Mouse (Mus musculus) adrenal gland, postnatal 14 days (tissue): ENCODE measurements around the gene Fam78a. TPM values are rescaled to one million over a fixed set of nuclear protein-coding genes. Genes with fewer than 3 reads are reported as not detected.
A peak's percentile ranks its signal among the peaks of the same experiment; 100 is the strongest.

Experiments used
- DNase-seq: peaks from one replicate; pipeline ENCODE4 v3.0.0; 2021; ENCODE audit warnings: mixed read lengths
- total RNA-seq: library from RNA; stranded (reverse); gene quantifications from 2 replicates; pipeline ENCODE4 v1.2.3, GENCODE M21; 2021

Gene Fam78a
- total RNA-seq, 1 experiment from 2014 or later, result 3.0 TPM

DNA sequence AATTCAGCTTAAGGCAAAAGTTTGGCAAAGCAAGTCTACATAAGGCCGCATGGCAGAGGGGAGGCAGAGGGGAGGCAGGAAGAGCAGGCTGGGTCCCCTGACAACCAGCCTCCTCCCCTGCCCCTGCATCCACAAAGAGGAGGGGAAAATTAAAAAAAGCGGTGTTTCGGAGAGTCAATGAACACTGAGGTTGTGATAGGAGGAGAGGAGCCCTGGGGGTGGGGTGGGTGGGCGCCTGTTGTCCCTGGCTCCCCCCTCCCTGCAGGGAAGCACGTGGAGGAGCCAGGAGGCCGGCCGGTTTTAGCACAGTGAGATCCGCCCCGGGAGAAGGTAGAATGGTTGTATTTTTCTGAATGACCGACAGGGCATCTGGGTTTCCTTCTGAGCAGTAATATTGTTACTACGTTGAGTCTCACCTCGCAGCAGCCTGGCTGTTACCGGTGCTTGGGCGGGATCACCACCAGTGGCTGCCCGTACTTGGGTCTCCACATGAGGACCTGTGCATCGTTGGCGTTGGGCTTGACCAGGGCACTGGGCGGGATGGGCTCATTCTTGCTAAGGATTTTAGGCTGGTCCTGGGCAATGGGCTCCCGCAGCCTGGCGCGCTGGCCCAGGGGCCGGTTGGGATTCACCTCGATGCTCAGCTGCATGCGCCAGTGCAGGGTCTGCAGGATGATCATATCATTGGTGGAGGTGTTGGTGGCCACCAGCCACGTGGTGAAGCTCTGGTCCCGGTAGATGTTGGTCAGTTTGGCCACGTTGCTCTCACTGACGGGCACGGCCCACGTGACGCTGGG, 15.6 kb downstream of the Fam78a start:
- DNase-seq, result no peak

DNA sequence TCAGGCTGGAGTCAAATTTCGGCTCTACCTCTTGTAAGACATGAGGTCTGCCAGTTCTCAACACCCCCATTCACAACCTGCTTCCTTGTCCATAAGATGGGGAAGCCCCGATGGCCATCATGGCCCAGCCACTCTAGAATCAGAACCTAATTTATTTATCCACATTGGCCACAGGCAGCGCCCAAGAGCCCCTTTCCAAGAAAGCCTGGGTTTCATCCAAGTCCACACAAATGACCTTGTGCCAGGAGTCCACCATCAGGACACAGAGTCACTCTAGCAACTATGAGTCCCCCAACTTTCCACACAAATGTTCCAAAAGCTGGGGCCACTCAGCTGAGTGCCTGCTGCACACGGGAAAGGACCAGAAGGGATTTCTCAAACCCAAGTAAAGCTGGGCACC, 18.7 kb downstream of the Fam78a start:
- DNase-seq, result peak; percentile 51

DNA sequence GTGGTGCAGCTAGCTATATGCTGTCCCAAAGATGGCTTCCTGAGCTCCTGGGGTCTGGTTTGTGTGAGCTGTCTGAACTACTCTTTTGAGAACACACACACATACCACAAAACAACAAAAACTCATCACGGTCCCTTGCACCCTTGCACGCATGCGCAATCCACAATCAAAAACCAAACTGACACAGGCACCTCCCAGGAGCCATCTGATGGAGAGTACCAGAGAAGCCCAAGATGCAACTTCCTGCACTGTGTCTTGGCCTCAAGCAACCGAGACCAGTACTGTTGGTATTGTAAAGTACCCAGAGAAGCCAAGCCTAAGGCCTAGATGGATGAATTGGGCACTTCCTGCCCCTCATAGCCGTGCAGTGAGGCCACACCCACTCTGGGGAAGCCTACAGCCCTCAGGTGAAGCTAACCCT, 19.3 kb downstream of the Fam78a start:
- DNase-seq, result no peak

DNA sequence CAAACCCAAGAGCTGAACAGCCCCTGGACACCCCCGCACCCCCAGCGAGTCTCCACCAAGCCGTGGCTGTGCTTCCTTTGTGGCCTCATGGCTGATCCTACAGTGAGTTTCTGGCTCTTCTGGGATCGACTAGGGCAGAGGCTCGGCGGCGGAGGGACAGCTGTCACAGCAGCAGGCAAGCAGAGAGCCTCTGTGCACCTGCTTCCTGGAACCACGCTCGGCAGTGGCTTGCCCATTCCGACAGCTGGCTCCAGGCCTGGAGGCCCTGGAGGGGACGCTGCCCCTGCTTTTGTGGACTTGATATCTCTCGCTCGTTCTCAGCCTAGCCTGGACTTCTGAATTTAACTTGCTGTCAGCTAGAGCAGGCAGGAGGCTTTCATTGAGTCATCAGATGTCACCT, 19.7 kb downstream of the Fam78a start:
- no peak for DNase-seq

DNA sequence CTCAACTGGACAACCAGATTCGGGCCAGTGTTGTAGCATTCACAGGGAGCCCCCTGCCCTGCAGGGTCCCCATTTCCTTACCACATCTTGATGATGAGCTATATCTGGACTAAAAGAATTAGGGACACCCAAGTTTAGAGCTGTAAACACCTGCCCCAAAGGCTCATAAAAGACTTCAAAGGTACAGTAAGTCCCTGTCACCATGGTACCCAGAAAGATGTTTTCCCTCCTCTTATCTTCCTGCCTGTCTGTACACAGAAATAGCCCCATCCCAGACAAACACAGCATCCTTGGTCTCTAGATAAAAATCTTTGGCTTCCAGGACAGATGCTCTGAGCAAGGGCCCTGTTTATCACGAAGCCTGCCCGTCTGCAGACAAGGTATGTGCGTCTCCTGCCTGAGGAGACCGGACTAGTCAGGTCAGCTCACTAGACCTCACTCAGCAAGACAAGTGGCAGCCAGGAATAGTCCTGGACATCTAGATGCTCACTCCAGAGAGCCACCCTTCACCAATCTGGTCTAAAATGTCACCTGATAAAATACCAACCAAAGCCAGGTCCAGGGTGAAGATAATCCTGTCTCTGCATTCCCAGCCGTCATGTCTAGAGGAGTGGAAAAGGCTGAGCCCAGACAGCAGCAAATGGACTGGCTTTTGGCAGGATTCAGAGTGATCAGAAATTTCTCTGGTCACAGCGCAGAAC, 21.1 kb downstream of the Fam78a start:
- no peak for DNase-seq

DNA sequence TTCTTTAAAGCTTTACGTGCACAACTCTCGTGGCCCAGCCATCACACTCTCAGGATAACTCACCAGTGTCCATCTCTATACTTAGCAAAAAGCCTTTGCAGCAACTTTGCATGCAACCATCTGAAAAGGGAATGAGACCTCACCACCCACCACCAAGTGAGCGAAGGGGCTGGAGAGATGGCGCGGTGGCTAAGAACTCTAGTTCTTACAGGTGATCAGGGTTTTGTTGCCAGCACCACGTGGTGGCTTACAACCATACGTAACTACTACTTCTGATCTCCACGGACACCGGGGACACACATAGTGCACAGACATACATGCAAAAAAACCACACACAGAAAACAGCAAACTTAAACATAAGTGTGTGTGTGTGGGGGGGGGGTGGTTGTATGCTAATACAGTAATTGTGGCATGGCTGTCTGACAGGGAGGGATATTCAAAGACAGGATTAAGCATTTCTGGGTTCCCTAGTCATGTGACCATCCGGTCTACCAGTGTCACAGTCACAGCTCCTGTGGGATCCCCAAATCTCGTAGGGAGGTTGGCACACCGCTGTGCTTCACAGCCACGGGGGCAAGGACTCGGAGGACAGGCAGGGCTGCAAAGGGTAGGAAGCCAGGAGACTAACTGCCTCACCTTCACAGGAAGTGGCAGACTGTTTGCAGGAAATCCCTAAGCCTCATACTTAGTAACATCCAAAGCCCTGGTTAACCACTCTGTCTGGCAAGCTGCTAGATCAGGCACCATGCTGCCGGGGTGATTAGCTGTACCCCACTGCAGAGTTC, 21.8 kb downstream of the Fam78a start:
- DNase-seq, result no peak

DNA sequence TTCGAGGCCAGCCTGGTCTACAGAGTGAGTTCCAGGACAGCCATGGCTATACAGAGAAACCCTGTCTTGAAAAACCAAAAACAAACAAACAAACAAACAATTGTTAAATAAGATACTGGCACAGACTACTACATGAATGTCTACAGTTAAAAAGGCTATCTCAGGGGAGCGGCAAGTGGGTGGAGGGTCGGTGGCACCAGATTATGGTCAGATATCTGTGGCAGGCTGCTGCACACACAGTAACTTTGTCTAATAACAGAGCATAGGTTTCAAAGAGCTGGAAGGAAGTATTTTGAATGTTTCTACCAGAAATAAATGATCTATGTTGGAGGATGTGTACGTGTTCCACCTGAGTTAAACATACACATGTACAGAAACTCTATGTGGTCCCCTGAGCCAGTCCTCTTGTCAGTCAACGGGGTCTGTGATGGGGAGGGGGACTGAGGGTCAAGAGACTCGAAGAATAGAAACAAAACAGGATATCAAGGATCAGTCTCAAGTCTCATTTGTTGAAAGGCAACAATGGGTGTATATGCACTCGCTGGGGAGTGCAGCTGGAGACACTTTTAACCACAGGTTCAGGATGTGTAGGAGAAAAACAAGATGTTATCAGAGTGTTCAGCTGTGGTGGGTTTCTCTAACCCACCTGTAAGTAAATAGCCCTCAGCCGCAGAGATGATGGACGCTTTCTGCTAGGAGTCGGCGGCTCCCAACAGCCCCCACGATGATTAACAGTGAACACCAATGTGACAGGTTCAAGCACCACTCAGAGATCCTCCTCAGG, 22.7 kb downstream of the Fam78a start:
- DNase-seq, result no peak

DNA sequence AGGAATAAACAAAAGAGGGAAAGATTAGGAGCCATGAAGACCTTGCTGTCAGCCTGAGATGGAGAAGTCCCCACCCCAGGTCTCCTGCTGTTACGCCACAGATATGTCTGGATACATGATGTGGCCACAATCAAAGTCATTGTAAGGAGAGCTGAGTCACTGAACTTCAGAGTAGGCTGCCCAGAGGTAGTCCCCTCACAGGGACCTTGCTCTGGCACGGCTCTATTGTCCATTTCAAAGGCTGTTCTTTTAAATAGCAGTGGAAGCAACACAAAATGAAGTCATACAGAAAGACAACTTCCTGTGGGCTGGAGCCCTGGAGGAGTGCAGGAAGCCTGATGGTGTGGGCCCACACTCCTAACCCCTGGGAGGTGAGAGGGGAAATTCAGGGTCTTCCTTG, 23.5 kb downstream of the Fam78a start:
- DNase-seq, result no peak

DNA sequence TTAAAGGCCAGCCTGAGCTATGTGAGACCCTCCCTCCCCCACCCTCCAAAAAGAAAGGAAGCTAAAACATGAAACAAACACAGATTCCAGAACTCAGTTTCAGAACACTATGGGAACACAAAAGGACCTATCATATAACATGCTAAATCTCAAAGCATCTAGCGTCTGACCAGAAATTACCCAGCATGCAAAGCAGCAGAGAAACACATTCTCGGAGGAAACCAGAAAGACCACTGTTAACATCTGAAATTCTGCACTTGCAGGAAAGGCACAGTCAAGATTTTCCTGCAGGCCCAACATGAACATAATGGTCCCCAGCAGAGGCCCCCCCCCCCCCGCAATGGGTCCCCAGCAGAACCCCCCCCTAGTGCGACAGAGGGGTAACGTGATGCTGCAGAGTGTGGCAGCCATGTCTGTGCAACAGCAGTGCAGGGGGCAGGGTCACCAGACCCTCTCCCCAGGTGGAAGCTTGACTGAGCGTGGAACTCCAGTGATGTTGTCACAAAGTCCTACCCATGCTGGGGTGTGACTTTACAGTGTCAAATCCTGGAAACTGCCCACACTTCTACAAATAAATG, 24.3 kb downstream of the Fam78a start:
- DNase-seq, result no peak

DNA sequence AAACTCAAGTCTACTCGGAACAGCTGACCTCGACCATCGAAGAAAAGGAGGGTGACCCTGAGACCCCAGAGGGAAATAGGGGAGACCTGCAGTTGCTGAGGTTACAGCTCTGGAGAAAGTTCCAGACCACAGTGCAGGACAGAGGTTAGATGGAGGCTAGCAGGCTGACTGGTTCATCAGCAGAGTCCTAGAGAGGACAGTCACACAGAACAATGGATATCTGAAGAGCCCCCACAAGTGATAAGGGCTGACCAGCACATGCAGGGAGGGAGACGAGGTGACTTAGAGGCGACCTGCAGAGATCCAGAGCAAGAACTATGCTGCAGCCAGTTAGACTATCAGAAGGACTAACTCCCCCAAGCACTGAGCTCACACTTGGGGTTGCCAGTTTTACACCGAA, 25.0 kb downstream of the Fam78a start:
- no peak for DNase-seq

DNA sequence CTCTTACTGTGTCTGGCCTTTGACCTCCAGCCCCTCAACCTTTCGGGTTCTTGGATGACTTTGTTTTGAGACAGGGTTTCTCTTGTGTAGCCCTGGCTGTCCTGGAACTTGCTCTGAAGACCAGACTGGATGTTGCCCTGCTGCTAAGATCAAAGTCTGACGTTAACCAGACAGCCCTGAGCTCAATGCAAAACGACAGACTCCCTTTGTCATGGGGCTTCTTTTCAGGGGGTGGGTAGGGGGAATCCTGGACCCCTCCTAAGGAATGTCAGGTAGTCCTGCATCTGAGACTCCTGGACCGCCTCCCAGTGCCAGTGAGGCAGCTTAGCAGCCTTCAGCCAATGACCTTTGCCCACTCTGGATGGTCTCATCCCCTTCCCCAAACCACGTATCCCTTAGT, 25.9 kb downstream of the Fam78a start:
- no peak for DNase-seq

DNA sequence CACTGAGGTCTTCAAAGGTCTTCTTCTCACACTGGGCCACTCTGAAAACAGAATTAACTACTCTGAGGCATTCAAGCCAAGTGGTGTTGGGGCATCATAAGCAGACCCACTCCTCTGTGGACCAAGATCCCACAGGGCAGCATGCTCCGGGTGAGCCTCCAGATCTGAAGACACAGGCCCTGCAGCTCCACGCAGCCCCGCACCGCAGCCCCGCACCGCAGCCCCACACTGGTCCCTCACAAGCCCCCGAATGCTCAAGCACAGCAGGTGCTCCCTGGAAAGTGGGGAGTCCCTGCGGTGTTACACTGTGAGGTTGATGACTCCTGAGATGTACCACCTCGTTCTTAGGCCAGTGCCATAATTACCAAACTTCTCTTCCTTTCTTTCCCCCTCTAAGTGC, 26.4 kb downstream of the Fam78a start:
- DNase-seq, result no peak

DNA sequence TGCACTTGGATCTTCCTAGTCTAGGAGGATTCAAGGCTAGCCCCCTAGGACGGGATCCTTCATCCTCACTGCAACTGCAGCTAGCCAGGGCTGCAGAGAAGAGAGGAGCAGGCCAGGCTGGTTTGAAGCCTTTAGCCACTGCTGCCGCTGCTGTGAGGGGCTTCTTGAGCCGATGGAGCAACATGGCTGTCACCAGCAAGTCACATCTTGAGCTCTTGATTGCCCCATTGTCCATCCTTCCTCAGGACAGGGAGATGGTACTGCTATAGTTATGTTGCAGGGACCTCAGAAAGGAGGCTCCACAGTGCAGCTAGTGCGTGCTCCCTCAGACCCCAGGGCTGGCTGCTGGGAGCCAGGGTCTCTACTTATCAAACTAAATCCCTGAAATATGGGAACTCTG, 26.9 kb downstream of the Fam78a start:
- DNase-seq, result no peak

DNA sequence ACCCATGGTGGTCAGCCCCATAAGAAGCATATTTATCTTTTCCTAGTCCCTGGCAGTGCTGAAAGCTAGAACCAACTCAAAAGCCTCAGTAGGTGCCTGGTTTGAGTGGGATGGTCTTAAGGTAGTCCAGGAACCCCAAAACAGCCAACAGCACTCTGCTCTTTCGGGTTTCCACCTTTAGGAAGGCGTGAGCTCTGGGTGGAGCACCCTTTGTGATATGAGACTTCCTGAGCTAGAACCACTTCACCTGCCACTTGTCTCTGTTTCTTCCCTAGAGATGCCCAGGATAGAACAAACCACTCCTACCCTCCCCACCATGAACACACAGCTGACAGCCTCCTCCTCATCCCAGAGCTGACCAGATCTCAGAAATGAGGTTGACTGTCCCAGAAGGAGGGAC, 27.3 kb downstream of the Fam78a start:
- DNase-seq, result no peak

DNA sequence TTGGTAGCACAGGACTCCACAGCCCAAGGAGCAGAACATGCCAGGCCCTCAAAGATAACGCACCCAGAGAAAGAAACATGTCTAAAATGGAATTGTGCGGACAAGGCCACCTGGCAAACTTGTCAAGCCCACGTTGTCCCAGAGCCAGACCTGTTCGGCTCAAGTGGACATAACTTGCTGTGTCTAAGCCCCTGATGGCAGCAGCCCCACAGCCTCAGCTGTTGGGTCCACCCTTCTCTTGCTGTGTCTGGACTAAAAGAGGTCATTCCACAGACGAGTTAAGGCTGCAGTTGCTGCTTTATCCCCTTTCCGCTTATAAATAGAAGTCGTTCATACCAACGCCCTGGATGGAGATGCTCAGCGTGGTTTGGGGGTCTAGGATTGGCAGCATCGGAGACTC, 28.1 kb downstream of the Fam78a start:
- no peak for DNase-seq

DNA sequence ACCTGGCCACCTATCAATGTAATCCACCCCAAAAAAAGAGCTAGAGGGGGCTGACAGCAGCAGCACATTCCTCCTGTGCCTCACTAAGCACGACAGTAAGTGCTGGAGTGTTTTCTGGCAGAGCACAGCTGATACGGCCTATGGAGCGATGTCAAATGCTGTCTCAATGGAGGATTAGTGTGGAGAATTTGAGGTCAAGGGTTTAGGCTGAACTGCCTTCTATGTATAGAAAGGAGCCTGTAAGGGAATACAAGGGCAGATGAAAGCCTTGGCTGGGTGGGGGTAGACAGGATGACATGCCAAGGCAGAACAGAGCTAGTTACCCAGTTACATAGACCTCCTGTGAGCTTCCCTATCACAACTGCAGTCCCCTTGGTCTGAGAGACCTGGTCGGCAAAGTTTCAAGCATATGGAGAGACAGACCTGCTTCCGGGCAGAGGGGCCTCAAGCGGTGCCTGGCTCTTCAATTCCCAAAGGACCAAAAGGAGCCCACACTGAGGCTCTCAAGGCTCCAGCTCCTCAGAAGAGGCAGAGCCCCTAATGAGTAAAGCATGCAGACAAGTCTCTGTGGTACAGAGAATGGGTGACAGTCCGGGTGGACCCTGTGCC, 29.2 kb downstream of the Fam78a start:
- no peak for DNase-seq

DNA sequence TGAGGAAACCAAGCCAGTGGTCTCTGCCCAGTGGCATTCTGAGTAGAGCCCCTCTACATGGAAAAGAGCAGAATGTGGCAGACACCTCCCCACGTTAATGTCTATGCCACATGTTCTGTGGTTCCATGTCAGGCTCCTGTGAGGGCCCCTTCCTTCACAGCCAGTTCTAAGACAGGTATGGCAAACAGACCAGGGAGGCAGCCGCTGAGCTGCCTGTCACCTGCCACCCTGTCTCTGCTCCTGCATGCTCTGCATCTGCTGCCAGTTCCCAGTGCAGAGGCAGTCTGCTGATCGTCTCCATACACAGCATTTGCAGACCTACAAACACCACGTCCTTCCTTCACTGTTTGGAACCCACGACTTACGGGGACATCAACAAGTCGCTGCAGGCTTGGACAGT, 32.2 kb downstream of the Fam78a start:
- no peak for DNase-seq

DNA sequence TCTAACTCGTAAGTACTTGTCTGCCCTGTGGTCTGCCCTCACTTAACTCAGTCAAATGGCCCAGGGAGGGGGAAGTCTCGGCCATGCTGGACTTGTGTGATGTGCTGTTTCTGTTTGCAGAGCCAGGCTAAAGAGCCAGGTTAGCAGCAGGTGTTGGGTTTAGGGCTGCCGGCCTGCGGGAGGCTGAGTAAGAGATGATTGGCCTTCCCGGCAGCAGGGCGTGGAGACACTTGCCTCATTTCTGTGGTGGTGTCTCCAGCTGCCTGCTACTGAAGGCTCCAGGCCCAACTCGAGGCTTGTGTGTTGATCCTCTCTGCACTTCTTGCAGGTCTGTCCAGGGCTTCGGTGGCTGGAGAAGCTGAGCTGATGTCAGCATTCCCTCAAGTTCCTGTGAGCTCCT, 32.9 kb downstream of the Fam78a start:
- no peak for DNase-seq

DNA sequence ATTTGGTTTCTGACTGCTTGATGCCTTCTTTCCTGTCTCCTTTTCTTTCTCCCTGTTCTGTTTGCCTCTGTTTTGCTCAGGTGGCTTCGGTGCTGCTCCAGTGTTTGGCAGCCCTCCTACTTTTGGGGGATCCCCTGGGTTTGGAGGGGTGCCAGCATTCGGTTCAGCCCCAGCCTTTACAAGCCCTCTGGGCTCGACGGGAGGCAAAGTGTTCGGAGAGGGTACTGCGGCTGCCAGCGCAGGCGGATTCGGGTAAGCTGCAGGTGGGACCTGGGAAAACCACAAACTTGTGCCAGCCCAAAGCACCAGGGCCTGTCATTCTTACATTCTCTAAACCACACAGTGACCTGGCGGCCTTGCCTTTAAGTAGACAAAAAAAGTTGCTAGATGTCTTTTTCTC, 37.3 kb downstream of the Fam78a start:
- no peak for DNase-seq

DNA sequence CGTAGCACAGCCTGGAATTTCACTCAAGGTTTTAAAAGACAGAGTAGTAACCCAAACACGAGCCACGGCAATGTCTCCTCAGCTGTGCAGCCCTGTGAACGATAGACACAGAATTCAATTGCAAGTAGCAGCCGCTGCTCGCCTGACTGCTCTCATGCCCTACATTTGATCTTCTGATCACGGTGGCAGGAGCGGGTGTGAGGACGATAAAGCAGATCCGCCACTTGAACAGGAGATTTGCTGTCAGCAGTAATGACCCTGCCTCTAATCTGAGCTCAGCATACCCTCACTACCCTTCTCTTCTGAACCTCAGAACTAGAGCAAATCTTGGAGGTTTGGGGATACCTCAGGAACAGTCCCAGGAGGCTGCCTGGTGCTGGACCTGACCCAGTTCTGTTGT, 38.6 kb downstream of the Fam78a start:
- no peak for DNase-seq

DNA sequence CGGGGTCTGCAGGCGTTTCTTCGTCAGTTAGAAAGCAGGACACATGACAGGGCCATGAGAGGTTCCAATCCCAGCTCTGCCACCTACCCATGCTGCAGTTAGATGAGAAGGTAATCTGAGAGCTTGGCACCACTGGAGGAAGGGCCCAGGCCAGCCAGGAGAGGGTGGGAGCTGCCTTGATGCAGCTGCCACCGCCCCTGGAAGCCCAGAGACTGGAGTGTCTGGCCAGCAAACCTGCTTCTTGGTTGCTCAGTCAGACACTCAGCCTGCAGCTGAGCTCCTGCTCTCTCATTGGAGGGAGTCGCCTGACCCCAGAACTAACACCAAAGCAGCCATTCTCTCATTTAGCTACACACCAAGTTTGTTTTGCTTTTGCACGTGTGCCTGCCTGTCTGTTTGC, 39.3 kb downstream of the Fam78a start:
- no peak for DNase-seq

DNA sequence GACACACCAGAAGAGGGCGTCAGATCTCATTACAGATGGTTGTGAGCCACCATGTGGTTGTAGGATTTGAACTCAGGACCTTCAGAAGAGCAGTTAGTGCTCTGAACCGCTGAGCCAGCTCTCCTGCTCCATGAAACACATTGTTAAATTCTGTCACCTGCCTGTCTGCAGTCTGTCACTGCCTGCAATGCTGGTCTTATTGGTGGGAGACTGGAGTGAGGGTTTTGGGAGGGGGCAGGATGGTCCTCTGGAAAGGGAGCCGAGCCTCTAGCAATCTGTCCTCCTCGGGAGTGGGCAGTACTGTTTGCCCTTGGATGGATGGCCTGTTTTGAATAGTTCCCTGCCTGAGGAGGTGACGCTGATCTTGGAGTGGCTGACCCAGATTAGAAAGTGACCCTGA, 40.8 kb downstream of the Fam78a start:
- DNase-seq, result no peak
